Mouse (Mus musculus) neural tube, embryonic 14.5 days (tissue): ENCODE data around the gene Mthfsd. TPM values are rescaled to one million over a fixed set of nuclear protein-coding genes. Genes with fewer than 3 reads are reported as not detected.
"Not testable (repeated sequence)": the region's sequence is repeated elsewhere in the genome, so short reads cannot be mapped to it uniquely, and the experiment has no call there.

ENCODE experiments used
- ATAC-seq: fragments of 200-750 bp; cut with Nextera tagmentation; 2 replicates; pipeline ENCODE4 v1.8.0; 2017; ENCODE audit warnings: low read depth, mild to moderate bottlenecking, moderate TSS enrichment, moderate library complexity
- H3K27ac ChIP-seq: fragments of 300-500 bp; sonication (generic); 2 replicates; pipeline ENCODE4 v1.5.1; 2014; ENCODE audit warnings: low read depth, mild to moderate bottlenecking, control low read depth, low read length, moderate library complexity, mixed read lengths
- H3K27me3 ChIP-seq: fragments of 300-500 bp; sonication (generic); 2 replicates; pipeline ENCODE4 v1.6.1; 2014; ENCODE audit warnings: low read length; ENCODE audit not compliant: control insufficient read depth, insufficient read depth
- H3K36me3 ChIP-seq: fragments of 300-500 bp; sonication (generic); 2 replicates; pipeline ENCODE4 v1.6.1; 2014; ENCODE audit warnings: low read length, mixed read lengths; ENCODE audit not compliant: control insufficient read depth, insufficient read depth
- H3K4me1 ChIP-seq: fragments of 300-500 bp; sonication (generic); 2 replicates; pipeline ENCODE4 v1.6.1; 2014; ENCODE audit warnings: low read length; ENCODE audit not compliant: control insufficient read depth, insufficient read depth
- H3K4me2 ChIP-seq: fragments of 300-500 bp; sonication (generic); 2 replicates; pipeline ENCODE4 v1.6.1; 2014; ENCODE audit warnings: mild to moderate bottlenecking, low read depth, low read length, control low read depth
- H3K4me3 ChIP-seq: fragments of 300-500 bp; sonication (generic); 2 replicates; pipeline ENCODE4 v1.5.1; 2014; ENCODE audit warnings: low read depth, low read length, control low read depth, mixed read lengths
- H3K9ac ChIP-seq: fragments of 300-500 bp; sonication (generic); replicated peaks from 2 replicates; pipeline ENCODE4 v1.6.1; 2014; ENCODE audit warnings: low read depth, mild to moderate bottlenecking, control low read depth, low read length, mixed read lengths
- H3K9me3 ChIP-seq: fragments of 300-500 bp; sonication (generic); 2 replicates; pipeline ENCODE4 v1.6.1; 2016; ENCODE audit warnings: low read length; ENCODE audit not compliant: control insufficient read depth
- WGBS: fragments of 180-500 bp; shearing (Covaris S2); extraction: QIAGEN DNeasy Blood & Tissue Kit; methylation state at CpG from one replicate; pipeline ENCODE4 v1.1.7; 2014; 5-methylcytosine and 5-hydroxymethylcytosine counted together
- polyA plus RNA-seq: library from polyadenylated mRNA; unstranded; fragments of >200 nt; fragmentation: Nextera tagmentation; extraction: Ambion mirVana; gene quantifications from 2 replicates; pipeline ENCODE4 v1.2.1, GENCODE M21; 2014

Gene Mthfsd
- 43.3 and 53.4 TPM in 2 replicates for polyA plus RNA-seq

DNA sequence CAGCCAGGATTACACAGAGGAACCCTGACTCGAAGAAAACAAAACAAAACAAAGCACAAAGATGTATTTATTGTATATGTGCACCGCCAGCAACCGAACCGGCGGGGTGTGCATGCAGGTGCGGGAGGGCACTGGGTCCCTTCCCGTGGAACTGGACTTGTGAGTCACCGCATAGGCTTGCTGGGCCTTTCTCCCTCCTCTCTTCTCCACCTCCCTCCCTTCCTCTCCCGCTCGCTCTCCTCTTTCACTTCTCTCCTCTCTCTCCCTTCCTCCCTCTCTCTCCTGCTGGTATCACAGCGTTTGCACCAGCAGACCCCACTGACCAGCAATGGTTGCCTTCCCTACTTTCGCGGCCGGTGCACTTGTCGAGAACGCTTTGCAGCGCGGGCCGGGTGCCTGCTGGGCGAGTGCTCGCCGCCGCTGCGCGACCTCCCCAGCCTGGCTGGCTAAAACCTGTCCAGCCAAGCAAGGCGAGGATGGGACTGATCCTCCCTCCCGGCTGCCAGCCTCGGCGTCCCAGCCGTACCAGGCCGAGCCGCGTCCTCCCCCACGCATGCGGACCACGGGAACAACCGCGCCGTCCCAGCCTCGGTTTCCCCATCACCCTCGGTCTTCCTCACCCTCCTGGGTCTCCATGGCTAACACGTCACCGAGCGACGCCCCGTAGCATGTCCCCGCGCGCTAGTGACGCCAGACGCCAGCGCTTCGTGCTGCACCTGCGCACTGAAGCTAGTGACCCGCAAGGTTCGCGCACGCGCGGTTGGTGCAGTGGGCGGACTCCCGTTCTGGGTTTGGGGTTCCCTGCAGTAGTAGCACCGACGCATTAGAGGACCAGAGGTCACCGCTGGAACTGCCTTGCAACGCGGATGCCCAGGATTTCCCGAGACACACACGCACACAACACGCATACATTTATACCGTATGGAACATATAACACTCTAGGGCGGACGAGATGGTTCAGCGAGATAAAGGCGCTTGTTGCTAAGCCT is at the start of gene Mthfsd:
Gene Mthfsd, minus strand, starts transcription at position 725 of the 989 bp plus-strand sequence.
- ATAC-seq, result peak; percentile 93
- no peaks in the 10 kb centered on the region for H3K9me3 ChIP-seq
- 0 out of 2 replicates have a peak, but pooled peaks cover 5% of the 10 kb centered on the region for H3K4me1 ChIP-seq
- 0 out of 2 replicates have a peak, but pooled peaks cover 13% of the 10 kb centered on the region for H3K36me3 ChIP-seq
- peaks cover 3% of the 10 kb centered on the region; the same call in 1 of the 2 replicates for H3K27me3 ChIP-seq
- H3K27ac ChIP-seq, result peak within 1 kb of the TSS; percentile 89
- peak within 1 kb of the TSS; percentile 87 for H3K9ac ChIP-seq
- peak within 1 kb of the TSS; percentile 84 for H3K4me2 ChIP-seq
- 2% methylated on average over 75 of the region's 75 CpGs for WGBS
- peak within 1 kb of the TSS; percentile 84 for H3K4me3 ChIP-seq

DNA sequence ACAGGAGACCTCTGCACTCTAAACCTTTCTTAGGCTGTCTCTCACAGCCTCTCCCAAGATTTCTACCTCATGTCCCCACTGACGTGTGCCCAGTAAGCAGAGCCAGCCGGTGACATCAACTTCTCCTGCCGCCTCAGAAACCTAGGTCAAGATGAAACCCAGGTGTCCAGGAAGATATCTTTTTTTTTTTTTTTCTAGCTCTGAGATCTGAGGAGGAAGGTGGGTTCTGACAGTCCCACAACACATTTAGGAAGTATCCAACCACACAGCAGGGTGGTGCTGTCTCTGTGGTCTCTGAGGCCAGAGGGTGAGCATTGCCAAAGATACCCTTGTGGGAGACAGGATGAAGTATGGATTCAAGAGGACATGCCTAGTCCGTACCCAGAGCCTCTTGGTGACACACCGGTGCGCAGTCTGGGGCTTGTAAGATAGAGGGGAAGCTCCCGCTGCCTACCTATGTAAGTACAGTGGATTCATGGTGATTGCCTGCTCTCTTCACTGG is 48.8 kb upstream of the Mthfsd start:
- Histone ChIP-seq H3K4me3 (no peak overlapping the region), H3K27me3 (no peaks in the 10 kb centered on the region), H3K9ac (no peak overlapping the region), H3K4me2 (no peak overlapping the region), H3K9me3 (no peaks in the 10 kb centered on the region), H3K36me3 (no peaks in the 10 kb centered on the region), H3K4me1 (no peaks in the 10 kb centered on the region), H3K27ac (no peak overlapping the region)
- 89% methylated on average over 7 of the region's 7 CpGs for WGBS
- ATAC-seq, result no peak

DNA sequence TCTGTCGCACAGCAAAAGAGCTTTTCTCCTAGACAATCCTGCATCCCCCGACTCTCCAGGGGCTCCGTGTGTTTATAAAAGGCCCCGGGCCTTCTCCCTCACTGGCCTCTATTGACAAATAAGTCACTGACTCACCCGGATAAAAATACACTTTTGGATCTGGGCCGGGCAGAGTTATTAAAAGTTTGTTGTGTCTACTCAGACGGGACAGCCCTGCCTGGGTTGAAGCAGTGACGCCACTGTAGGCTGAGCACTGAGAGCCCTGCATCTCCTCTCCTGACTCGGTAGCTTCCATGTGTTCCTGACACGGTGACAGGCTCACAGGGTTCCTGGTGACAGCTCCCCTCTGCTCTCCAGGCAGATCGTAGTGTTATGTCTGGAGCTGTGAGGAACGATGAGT is 44.2 kb upstream of the Mthfsd start:
- Histone ChIP-seq H3K36me3 (no peaks in the 10 kb centered on the region), H3K27me3 (no peaks in the 10 kb centered on the region), H3K9ac (no peak overlapping the region), H3K27ac (no peak overlapping the region), H3K4me3 (no peak overlapping the region), H3K4me2 (no peak overlapping the region), H3K9me3 (no peaks in the 10 kb centered on the region), H3K4me1 (no peaks in the 10 kb centered on the region)
- 63% methylated on average over 12 of the region's 12 CpGs for WGBS
- no peak for ATAC-seq

DNA sequence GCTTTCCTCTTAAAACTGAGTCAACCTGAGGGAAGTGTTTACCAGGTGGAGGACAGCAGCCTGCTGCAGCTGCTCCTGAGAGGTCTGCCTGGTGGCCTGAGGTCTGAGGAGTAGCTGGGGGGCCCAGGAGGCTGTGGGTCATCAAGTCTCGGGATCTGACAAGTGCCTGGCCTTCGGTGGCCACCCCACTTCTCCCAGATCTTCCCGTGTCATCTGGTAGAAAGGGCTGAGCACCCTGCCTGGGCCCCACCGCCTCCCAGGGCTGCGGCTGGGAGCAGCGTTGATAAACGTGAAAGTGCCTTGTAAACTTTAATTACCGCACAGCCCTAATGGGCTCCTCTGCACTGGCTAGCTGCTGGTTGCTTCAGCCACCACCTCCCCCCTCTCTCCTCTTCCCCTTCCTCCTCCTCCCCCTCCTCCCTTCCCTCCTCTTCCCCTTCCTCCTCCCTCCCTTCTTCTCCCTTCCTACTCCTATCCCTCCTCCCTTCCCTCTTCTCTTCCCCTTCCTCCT is 40.4 kb upstream of the Mthfsd start:
- Histone ChIP-seq H3K4me2 (no peak overlapping the region), H3K9ac (no peak overlapping the region), H3K27ac (no peak overlapping the region), H3K4me1 (no peaks in the 10 kb centered on the region), H3K27me3 (no peaks in the 10 kb centered on the region), H3K9me3 (no peaks in the 10 kb centered on the region), H3K4me3 (no peak overlapping the region), H3K36me3 (no peaks in the 10 kb centered on the region)
- ATAC-seq, result no peak
- 8% methylated on average over 8 of the region's 8 CpGs for WGBS

DNA sequence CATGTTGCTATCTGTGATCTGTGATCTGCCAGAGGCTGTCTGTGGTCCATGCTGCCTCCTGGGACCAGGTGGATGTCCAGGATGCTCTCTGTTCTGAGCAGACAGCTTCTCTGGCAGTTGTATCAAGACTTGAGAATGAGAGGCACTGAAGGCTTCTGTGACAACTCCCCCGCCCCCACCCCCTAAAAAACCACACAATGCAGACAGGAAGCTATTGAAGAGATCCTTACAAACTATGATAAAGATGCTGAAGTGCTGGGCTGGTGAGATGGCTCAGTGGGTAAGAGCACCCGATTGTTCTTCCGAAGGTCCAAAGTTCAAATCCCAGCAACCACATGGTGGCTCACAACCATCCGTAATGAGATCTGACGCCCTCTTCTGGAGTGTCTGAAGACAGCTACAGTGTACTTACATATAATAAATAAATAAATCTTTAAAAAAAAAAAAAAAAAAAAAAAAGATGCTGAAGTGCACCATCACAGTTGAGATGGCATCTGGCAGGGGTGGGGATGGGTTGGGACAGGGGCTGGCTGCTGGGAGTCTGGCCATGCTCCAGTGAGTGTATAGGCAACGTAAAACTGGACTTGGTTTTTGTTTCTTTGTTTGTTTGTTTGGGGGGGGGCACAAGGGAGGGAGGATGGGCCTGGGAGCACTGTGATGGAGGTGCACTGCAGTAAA is 37.4 kb upstream of the Mthfsd start:
- not testable (repeated sequence) for H3K27me3 ChIP-seq, H3K9me3 ChIP-seq, H3K36me3 ChIP-seq, H3K27ac ChIP-seq, H3K4me3 ChIP-seq, H3K9ac ChIP-seq, H3K4me1 ChIP-seq, H3K4me2 ChIP-seq, ATAC-seq
- 75% methylated on average over 4 of the region's 6 CpGs for WGBS

DNA sequence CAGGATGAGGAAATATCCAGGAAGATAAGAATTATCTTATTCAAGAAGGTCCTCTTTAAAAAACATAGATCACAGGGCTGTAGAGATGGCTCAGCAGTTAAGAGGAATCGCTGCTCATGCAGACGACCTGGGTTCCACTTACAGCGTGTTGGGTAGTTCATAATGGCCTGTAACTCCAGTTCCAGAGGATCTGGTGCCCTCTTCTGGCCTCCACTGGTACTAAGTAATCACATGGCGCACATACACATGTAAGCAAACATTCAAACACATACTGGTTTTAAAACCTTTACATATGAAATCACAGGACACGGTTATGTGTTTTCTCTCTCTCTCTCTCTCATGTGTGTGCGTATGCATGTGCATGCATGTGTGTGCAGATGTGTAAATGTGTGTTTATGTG is 28.7 kb upstream of the Mthfsd start:
- Histone ChIP-seq H3K4me2 (no peak overlapping the region), H3K4me1 (no peaks in the 10 kb centered on the region), H3K27ac (no peak overlapping the region), H3K9me3 (no peaks in the 10 kb centered on the region), H3K27me3 (no peaks in the 10 kb centered on the region), H3K36me3 (no peaks in the 10 kb centered on the region), H3K9ac (no peak overlapping the region), H3K4me3 (no peak overlapping the region)
- 96% methylated on average over 6 of the region's 6 CpGs for WGBS
- no peak for ATAC-seq

DNA sequence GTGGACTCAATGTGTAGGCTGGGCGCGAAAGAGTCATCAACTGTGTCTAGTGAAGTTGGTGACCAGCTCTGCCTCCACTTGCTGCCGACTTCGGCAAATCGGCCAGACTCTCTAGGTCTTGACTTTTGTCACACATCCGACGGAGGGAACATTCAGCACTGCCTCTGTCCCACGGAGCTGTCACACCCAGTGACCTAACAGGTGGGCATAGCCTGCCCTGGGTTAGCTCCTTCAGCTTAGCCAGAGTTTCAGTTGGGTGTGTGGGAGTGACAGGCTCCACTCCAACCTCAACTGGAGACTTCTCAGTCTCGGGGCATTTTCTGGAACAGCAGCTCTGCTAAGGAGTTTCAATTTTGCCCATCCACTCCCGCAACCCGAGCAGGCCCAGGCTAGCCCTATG is 26.3 kb upstream of the Mthfsd start:
- no peak for ATAC-seq
- Histone ChIP-seq H3K4me2 (no peak overlapping the region), H3K36me3 (no peaks in the 10 kb centered on the region), H3K27ac (no peak overlapping the region), H3K4me1 (no peaks in the 10 kb centered on the region), H3K27me3 (peaks cover 5% of the 10 kb centered on the region), H3K9ac (no peak overlapping the region), H3K9me3 (no peaks in the 10 kb centered on the region), H3K4me3 (no peak overlapping the region)
- 91% methylated on average over 11 of the region's 11 CpGs for WGBS

DNA sequence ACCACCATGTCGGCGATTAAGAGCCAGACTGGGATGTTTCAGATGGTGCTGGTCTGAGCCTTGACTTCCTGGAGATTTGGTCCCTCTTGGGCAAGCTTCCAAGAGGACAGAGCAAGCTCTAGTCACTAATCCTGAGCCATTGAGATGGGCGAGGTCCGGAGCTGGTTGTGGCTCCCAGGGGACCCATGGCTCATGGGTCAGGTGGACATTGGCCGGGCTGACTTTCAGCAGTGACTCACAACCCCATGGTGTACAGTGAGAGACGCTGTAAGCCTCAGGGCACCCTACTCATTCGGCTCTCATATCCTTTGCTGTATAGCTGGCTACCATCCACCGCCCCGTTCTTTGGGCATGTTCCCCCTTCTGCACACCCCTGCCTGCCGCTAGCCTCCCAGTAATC is 25.9 kb upstream of the Mthfsd start:
- Histone ChIP-seq H3K4me2 (no peak overlapping the region), H3K4me1 (no peaks in the 10 kb centered on the region), H3K9me3 (no peaks in the 10 kb centered on the region), H3K4me3 (no peak overlapping the region), H3K9ac (no peak overlapping the region), H3K27ac (no peak overlapping the region), H3K27me3 (peaks cover 9% of the 10 kb centered on the region), H3K36me3 (no peaks in the 10 kb centered on the region)
- WGBS, result 91% methylated on average over 10 of the region's 10 CpGs
- ATAC-seq, result no peak
